Mouse (Mus musculus): ENCODE measurements around the gene Lhx1. TPM values are rescaled to one million over a fixed set of nuclear protein-coding genes. Genes with fewer than 3 reads are reported as not detected.

Gene Lhx1
- polyA plus RNA-seq, 1 experiment from 2014 or later, result 0.32 TPM

- ATAC-seq (ENCODE audit: insufficient read depth, low FRiP score), result peak; percentile 99
- Histone ChIP-seq H3K4me2 (ENCODE audit: low read depth, low read length) (peak within 1 kb of the TSS; percentile 95), H3K27me3 (ENCODE audit: control insufficient read depth, insufficient read depth, low read length) (peaks cover 34% of the 10 kb centered on the region), H3K9ac (ENCODE audit: low read length) (peak within 1 kb of the TSS; percentile 94), H3K9me3 (replicated peaks; ENCODE audit: control insufficient read depth, low read length) (no peaks in the 10 kb centered on the region), H3K4me1 (ENCODE audit: control insufficient read depth, insufficient read depth, low read length) (peaks cover 6% of the 10 kb centered on the region; the same call in 1 of the 2 replicates), H3K27ac (ENCODE audit: low read length) (peak within 1 kb of the TSS; percentile 69; the same call in 1 of the 2 replicates), H3K4me3 (replicated peaks; ENCODE audit: low read length) (peak within 1 kb of the TSS; percentile 89), H3K36me3 (ENCODE audit: control insufficient read depth, insufficient read depth, low read length) (peaks cover 3% of the 10 kb centered on the region; the same call in 1 of the 2 replicates)
- WGBS, result under 1% methylated on average over 79 of the region's 80 CpGs
Observed at GRCm38 (mm10) chr11:84513171-84514116, 11.9 kb downstream of the Lhx1 start, which contains the start of gene Aatf. Gene Aatf (minus strand): TSS chr11:84513522.

DNA sequence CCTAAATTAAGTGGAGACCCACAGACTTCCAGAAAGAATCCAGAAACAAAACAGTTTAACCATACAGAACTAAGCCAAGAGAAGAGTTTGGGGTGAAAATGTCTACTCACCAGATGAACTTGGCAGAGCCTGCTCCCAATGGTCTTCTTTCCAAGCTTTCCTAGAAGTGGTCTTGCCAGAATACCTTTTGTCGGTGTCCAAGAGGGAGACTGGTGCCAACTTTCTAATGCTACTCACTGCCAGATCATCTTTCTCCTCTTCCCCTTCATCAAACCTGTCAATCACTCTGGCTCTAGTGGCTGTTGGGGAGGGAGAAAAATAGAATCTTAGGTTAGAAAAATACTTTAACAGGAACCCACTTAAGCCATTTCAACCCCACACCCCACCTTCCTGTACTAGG, 13.3 kb downstream of the Lhx1 start:
- no peaks in the 10 kb centered on the region for H3K9me3 ChIP-seq (replicated peaks; ENCODE audit: control insufficient read depth, low read length)
- peak overlapping the region; percentile 95 for H3K4me2 ChIP-seq (ENCODE audit: low read depth, low read length)
- peaks cover 6% of the 10 kb centered on the region; the same call in 1 of the 2 replicates for H3K4me1 ChIP-seq (ENCODE audit: control insufficient read depth, insufficient read depth, low read length)
- H3K27ac ChIP-seq (ENCODE audit: low read length), result no peak overlapping the region
- no peak overlapping the region for H3K9ac ChIP-seq (ENCODE audit: low read length)
- 85% methylated on average over 1 of the region's 1 CpGs for WGBS
- H3K27me3 ChIP-seq (ENCODE audit: control insufficient read depth, insufficient read depth, low read length), result peaks cover 29% of the 10 kb centered on the region
- H3K36me3 ChIP-seq (ENCODE audit: control insufficient read depth, insufficient read depth, low read length), result peaks cover 3% of the 10 kb centered on the region; the same call in 1 of the 2 replicates
- H3K4me3 ChIP-seq (replicated peaks; ENCODE audit: low read length), result peak overlapping the region; percentile 89
- ATAC-seq (ENCODE audit: insufficient read depth, low FRiP score), result no peak

- Histone ChIP-seq H3K9me3 (replicated peaks; ENCODE audit: control insufficient read depth, low read length) (no peaks in the 10 kb centered on the region), H3K36me3 (ENCODE audit: control insufficient read depth, insufficient read depth, low read length) (peaks cover 7% of the 10 kb centered on the region; the same call in 1 of the 2 replicates), H3K9ac (ENCODE audit: low read length) (no peak overlapping the region), H3K4me2 (ENCODE audit: low read depth, low read length) (no peak overlapping the region), H3K4me3 (replicated peaks; ENCODE audit: low read length) (no peak overlapping the region), H3K27ac (ENCODE audit: low read length) (no peak overlapping the region), H3K4me1 (ENCODE audit: control insufficient read depth, insufficient read depth, low read length) (no peaks in the 10 kb centered on the region), H3K27me3 (ENCODE audit: control insufficient read depth, insufficient read depth, low read length) (no peaks in the 10 kb centered on the region)
- 95% methylated on average over 1 of the region's 1 CpGs for WGBS
- no peak for ATAC-seq (ENCODE audit: insufficient read depth, low FRiP score)
Observed at GRCm38 (mm10) chr11:84504296-84504695, 21.0 kb downstream of the Lhx1 start.

- Histone ChIP-seq H3K4me2 (ENCODE audit: low read depth, low read length) (no peak overlapping the region), H3K4me3 (replicated peaks; ENCODE audit: low read length) (no peak overlapping the region), H3K27ac (ENCODE audit: low read length) (no peak overlapping the region), H3K36me3 (ENCODE audit: control insufficient read depth, insufficient read depth, low read length) (peaks cover 7% of the 10 kb centered on the region; the same call in 1 of the 2 replicates), H3K9me3 (replicated peaks; ENCODE audit: control insufficient read depth, low read length) (no peaks in the 10 kb centered on the region), H3K4me1 (ENCODE audit: control insufficient read depth, insufficient read depth, low read length) (no peaks in the 10 kb centered on the region), H3K9ac (ENCODE audit: low read length) (no peak overlapping the region), H3K27me3 (ENCODE audit: control insufficient read depth, insufficient read depth, low read length) (no peaks in the 10 kb centered on the region)
- 77% methylated on average over 2 of the region's 2 CpGs for WGBS
- no peak for ATAC-seq (ENCODE audit: insufficient read depth, low FRiP score)
Observed at GRCm38 (mm10) chr11:84497944-84498343, 27.4 kb downstream of the Lhx1 start.

GRCm38 (mm10) chr11:84496901-84497300, 28.4 kb downstream of the Lhx1 start:
- Histone ChIP-seq H3K27ac (ENCODE audit: low read length) (no peak overlapping the region), H3K9me3 (replicated peaks; ENCODE audit: control insufficient read depth, low read length) (no peaks in the 10 kb centered on the region), H3K4me1 (ENCODE audit: control insufficient read depth, insufficient read depth, low read length) (no peaks in the 10 kb centered on the region), H3K36me3 (ENCODE audit: control insufficient read depth, insufficient read depth, low read length) (peaks cover 7% of the 10 kb centered on the region; the same call in 1 of the 2 replicates), H3K27me3 (ENCODE audit: control insufficient read depth, insufficient read depth, low read length) (no peaks in the 10 kb centered on the region), H3K9ac (ENCODE audit: low read length) (no peak overlapping the region), H3K4me2 (ENCODE audit: low read depth, low read length) (no peak overlapping the region), H3K4me3 (replicated peaks; ENCODE audit: low read length) (no peak overlapping the region)
- no peak for ATAC-seq (ENCODE audit: insufficient read depth, low FRiP score)

DNA sequence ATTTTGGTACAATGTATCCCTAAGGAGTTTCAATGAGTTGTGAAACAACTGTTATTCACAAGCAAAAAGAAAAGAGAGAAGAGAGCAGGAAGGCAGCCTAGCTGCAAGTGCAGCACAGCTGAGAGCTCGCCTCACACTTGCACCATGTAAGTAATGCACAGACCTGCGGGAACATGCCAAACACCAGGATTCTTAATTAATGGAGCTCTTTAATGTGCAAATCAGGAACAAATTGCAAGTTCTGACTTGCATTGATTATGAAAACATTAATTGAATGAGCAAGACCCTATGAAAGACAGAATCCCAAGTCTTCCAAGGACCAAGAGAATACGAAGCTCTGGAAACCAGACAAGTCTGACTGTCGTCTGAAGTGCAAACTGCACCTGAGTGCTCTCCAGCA, 29.6 kb downstream of the Lhx1 start:
- Histone ChIP-seq H3K9ac (ENCODE audit: low read length) (no peak overlapping the region), H3K4me3 (replicated peaks; ENCODE audit: low read length) (no peak overlapping the region), H3K9me3 (replicated peaks; ENCODE audit: control insufficient read depth, low read length) (no peaks in the 10 kb centered on the region), H3K27ac (ENCODE audit: low read length) (no peak overlapping the region), H3K4me2 (ENCODE audit: low read depth, low read length) (no peak overlapping the region), H3K4me1 (ENCODE audit: control insufficient read depth, insufficient read depth, low read length) (no peaks in the 10 kb centered on the region), H3K36me3 (ENCODE audit: control insufficient read depth, insufficient read depth, low read length) (peaks cover 7% of the 10 kb centered on the region; the same call in 1 of the 2 replicates), H3K27me3 (ENCODE audit: control insufficient read depth, insufficient read depth, low read length) (no peaks in the 10 kb centered on the region)
- no peak for ATAC-seq (ENCODE audit: insufficient read depth, low FRiP score)
- 59% methylated on average over 4 of the region's 4 CpGs for WGBS

GRCm38 (mm10) chr11:84481661-84482060, 43.7 kb downstream of the Lhx1 start:
- Histone ChIP-seq H3K4me3 (replicated peaks; ENCODE audit: low read length) (no peak overlapping the region), H3K27me3 (ENCODE audit: control insufficient read depth, insufficient read depth, low read length) (no peaks in the 10 kb centered on the region), H3K9me3 (replicated peaks; ENCODE audit: control insufficient read depth, low read length) (no peaks in the 10 kb centered on the region), H3K4me2 (ENCODE audit: low read depth, low read length) (no peak overlapping the region), H3K27ac (ENCODE audit: low read length) (no peak overlapping the region), H3K4me1 (ENCODE audit: control insufficient read depth, insufficient read depth, low read length) (0 out of 2 replicates have a peak, but pooled peaks cover 2% of the 10 kb centered on the region), H3K36me3 (ENCODE audit: control insufficient read depth, insufficient read depth, low read length) (no peaks in the 10 kb centered on the region), H3K9ac (ENCODE audit: low read length) (no peak overlapping the region)
- WGBS, result 58% methylated on average over 7 of the region's 7 CpGs
- no peak for ATAC-seq (ENCODE audit: insufficient read depth, low FRiP score)

DNA sequence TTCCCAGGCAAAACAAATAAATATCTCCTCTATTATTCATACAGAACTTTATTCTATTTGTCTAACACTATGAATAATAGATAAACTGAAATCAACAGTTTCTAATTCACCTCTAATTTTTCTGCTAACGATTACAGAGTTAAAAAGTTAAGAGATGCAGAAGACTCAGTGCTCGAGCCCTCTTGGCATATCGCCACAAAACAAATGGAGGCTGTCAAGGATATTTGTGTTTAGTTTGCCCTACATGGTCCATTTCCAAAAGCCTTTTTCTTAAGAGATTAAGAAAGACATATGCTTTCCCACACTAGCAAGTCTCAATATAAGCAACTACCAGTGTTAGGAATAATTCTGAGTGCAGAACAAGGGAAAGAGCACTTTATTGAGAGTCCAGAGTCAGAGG, 44.9 kb downstream of the Lhx1 start:
- ATAC-seq (ENCODE audit: insufficient read depth, low FRiP score), result no peak
- H3K36me3 ChIP-seq (ENCODE audit: control insufficient read depth, insufficient read depth, low read length), result no peaks in the 10 kb centered on the region
- no peak overlapping the region for H3K4me2 ChIP-seq (ENCODE audit: low read depth, low read length)
- 0 out of 2 replicates have a peak, but pooled peaks cover 2% of the 10 kb centered on the region for H3K4me1 ChIP-seq (ENCODE audit: control insufficient read depth, insufficient read depth, low read length)
- no peaks in the 10 kb centered on the region for H3K9me3 ChIP-seq (replicated peaks; ENCODE audit: control insufficient read depth, low read length)
- WGBS, result 38% methylated on average over 3 of the region's 3 CpGs
- H3K27ac ChIP-seq (ENCODE audit: low read length), result no peak overlapping the region; the same call in 1 of the 2 replicates
- no peaks in the 10 kb centered on the region for H3K27me3 ChIP-seq (ENCODE audit: control insufficient read depth, insufficient read depth, low read length)
- no peak overlapping the region for H3K4me3 ChIP-seq (replicated peaks; ENCODE audit: low read length)
- no peak overlapping the region for H3K9ac ChIP-seq (ENCODE audit: low read length)

- no peak overlapping the region for H3K4me3 ChIP-seq (replicated peaks; ENCODE audit: low read length)
- H3K27me3 ChIP-seq (ENCODE audit: control insufficient read depth, insufficient read depth, low read length), result no peaks in the 10 kb centered on the region
Observed at GRCm38 (mm10) chr11:84476641-84477040, 48.7 kb downstream of the Lhx1 start.

More at GRCm38 (mm10) chr11:84476641-84477040, 48.7 kb downstream of the Lhx1 start:
- ATAC-seq (ENCODE audit: insufficient read depth, low FRiP score), result no peak
- WGBS, result 92% methylated on average over 2 of the region's 2 CpGs
- Histone ChIP-seq H3K4me1 (ENCODE audit: control insufficient read depth, insufficient read depth, low read length) (0 out of 2 replicates have a peak, but pooled peaks cover 2% of the 10 kb centered on the region), H3K4me2 (ENCODE audit: low read depth, low read length) (no peak overlapping the region), H3K9ac (ENCODE audit: low read length) (no peak overlapping the region), H3K36me3 (ENCODE audit: control insufficient read depth, insufficient read depth, low read length) (no peaks in the 10 kb centered on the region), H3K27ac (ENCODE audit: low read length) (no peak overlapping the region), H3K9me3 (replicated peaks; ENCODE audit: control insufficient read depth, low read length) (no peaks in the 10 kb centered on the region)

Measured in stomach, embryonic 16.5 days (tissue).